Mouse (Mus musculus) gastrocnemius, adult 2 months (tissue): Measurements from ENCODE around the gene Mdm4. TPM values are rescaled to one million over a fixed set of nuclear protein-coding genes. Genes with fewer than 3 reads are reported as not detected.

Experiments
- DNase-seq: peaks from one replicate; pipeline ENCODE4 v3.0.0; 2022
- H3K27ac ChIP-seq: fragments of 200-600 bp; 2 replicates; pipeline ENCODE4 v1.8.1; 2022; ENCODE audit warnings: mild to moderate bottlenecking
- H3K4me3 ChIP-seq: fragments of 200-600 bp; 2 replicates; pipeline ENCODE4 v1.8.1; 2022; ENCODE audit warnings: mild to moderate bottlenecking, moderate library complexity
- CTCF ChIP-seq: fragments of 200-600 bp; IDR thresholded peaks from 2 replicates; pipeline ENCODE4 v1.8.1; 2022; ENCODE audit warnings: antibody characterized with exemption, mild to moderate bottlenecking, moderate library complexity
- intact Hi-C: fragments of 180-260 bp; cut with DNase I; formaldehyde crosslinking; loops from one replicate; pipeline ENCODE4 v1.15.1; 2025
- microRNA-seq: library from miRNA; unstranded; fragments of <30 nt; microRNA quantifications from one replicate; pipeline ENCODE4 v1.2.0, GENCODE M21; 2021
- total RNA-seq, 2 experiments: library from RNA; stranded (reverse); gene quantifications; 2 replicates each; pipeline ENCODE4 v1.2.3; 2021

Gene Mdm4
- total RNA-seq, 2 experiments from 2014 or later: 26.3 to 32.4 TPM

GRCm38 (mm10) chr1:132917554-132917953 is 112.8 kb downstream of the Mdm4 start:
- Histone ChIP-seq H3K4me3 (no peak overlapping the region), H3K27ac (no peak overlapping the region)
- no peak for TF ChIP-seq CTCF
- DNase-seq: no peak
- intact Hi-C loops: no loop called here

GRCm38 (mm10) chr1:132915849-132916493 is 114.4 kb downstream of the Mdm4 start:
- Histone ChIP-seq H3K27ac (no peak overlapping the region), H3K4me3 (no peak overlapping the region)
- DNase-seq: no peak
- intact Hi-C loops: no loop called here
- TF ChIP-seq CTCF: no peak

- intact Hi-C loops: no loop called here
- TF ChIP-seq CTCF: no peak
- Histone ChIP-seq H3K4me3 (no peak overlapping the region), H3K27ac (no peak overlapping the region)
- DNase-seq: no peak
Observed at GRCm38 (mm10) chr1:132910414-132911041, 119.8 kb downstream of the Mdm4 start.

DNA sequence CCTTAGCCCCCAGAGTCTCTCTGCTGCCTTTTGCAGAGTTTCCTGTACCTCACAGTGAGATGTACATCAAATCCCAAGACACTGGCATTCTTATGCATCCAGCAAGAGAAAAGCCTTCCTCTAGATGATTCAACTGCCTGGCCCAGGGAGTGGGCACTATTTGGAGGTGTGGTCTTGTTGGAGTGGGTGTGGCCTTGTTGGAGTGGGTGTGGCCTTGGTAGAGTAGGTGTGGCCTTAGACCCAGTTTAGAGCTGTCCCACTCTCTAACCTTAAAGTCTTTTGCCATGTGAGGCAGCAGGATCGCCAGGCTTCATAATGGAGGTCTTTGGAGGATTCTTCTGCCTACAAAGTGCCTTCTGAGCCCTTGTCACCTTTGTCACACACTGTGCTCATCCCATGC is 120.4 kb downstream of the Mdm4 start:
- intact Hi-C loops: no loop called here
- no peak for TF ChIP-seq CTCF

More for the DNA sequence above, 120.4 kb downstream of the Mdm4 start:
- H3K4me3 ChIP-seq: no peak overlapping the region
- DNase-seq: no peak
- H3K27ac ChIP-seq: no peak overlapping the region

Small RNA genes within 50 kb of the gene (microRNA-seq; reads per million reads assigned to microRNA genes)
- gene Gm44300: not detected

Other genes starting within 250 kb of the Mdm4 start
- under 1 TPM; 0.33 to 0.73 TPM for gene Lrrn2, start 150.3 kb downstream of the Mdm4 start, total RNA-seq
- 10 to 100 TPM in 1 of 2 experiments, 1 to 10 TPM in 1; 9.8 to 11.0 TPM for gene Pik3c2b, start 15.1 kb upstream of the Mdm4 start, total RNA-seq
- gene Ppp1r15b, start 100.6 kb upstream of the Mdm4 start, total RNA-seq: 10 to 100 TPM; 16.4 to 18.6 TPM
- gene Plekha6, start 133.6 kb upstream of the Mdm4 start, total RNA-seq: 10 to 100 TPM in 1 of 2 experiments, 1 to 10 TPM in 1; 7.4 to 12.5 TPM